Mouse (Mus musculus): ENCODE measurements around the gene Fstl4. TPM values are rescaled to one million over a fixed set of nuclear protein-coding genes. Genes with fewer than 3 reads are reported as not detected.

The Fstl4 gene
- polyA plus RNA-seq, 1 experiment: 0.18 TPM

DNA sequence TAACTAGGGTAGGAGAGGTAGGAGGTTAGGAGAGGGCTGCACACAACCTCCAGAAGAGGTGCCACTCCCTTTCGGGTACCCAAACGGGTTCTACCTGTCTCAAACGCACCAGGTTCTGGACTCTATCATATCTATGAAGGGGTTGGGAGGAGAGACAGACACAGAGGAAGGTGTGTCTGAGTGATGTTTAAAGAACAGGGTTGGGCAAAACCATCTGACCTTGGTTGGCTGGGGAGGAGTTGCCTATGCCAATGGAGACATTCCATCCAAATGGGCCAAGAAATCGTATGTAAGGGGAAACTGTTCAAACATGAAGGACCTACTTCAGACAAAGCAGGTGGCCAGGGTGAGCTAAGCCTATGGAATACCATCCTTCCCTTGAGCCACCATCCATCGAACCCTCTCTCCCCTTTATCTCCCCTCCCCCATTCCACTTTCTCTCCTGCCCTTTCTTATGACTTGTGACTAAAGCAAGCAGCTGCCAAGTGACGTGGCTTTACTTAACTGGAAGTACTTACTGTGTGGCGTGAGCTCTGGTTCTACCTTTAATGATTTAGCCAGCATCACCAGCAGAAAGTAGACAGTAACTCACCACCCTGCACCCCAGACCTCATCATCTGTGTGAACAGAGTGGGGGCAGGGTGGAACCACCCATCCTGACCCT lies 252.1 kb downstream of the Fstl4 start:
- TF ChIP-seq POLR2A (IDR thresholded peaks at IDR 0.05; ENCODE audit: control insufficient read depth, extremely low read depth, insufficient read depth, low read length, poor library complexity) (no peak), CTCF (IDR thresholded peaks at IDR 0.05; ENCODE audit: borderline replicate concordance, control insufficient read depth, extremely low read depth, insufficient read depth, low read length, poor library complexity) (no peak)
- DNase-seq: no peak
- H3K27ac ChIP-seq (ENCODE audit: control insufficient read depth, insufficient read depth, low read length): no peak overlapping the region
- no peak overlapping the region for H3K4me3 ChIP-seq (ENCODE audit: control insufficient read depth, insufficient read depth, low read length)
- WGBS: 94% methylated on average over 7 of the region's 7 CpGs
- H3K27me3 ChIP-seq (ENCODE audit: control insufficient read depth, insufficient read depth, low read length): no peaks in the 10 kb centered on the region
- no peaks in the 10 kb centered on the region for H3K36me3 ChIP-seq (ENCODE audit: control insufficient read depth, insufficient read depth, low read length)
- H3K4me1 ChIP-seq (replicated peaks; ENCODE audit: control insufficient read depth, insufficient read depth, low read length): no peaks in the 10 kb centered on the region

GRCm38 (mm10) chr11:53019509-53019908 lies 255.1 kb downstream of the Fstl4 start:
- H3K4me3 ChIP-seq (ENCODE audit: control insufficient read depth, insufficient read depth, low read length): no peak overlapping the region
- H3K4me1 ChIP-seq (replicated peaks; ENCODE audit: control insufficient read depth, insufficient read depth, low read length): no peaks in the 10 kb centered on the region
- H3K27me3 ChIP-seq (ENCODE audit: control insufficient read depth, insufficient read depth, low read length): no peaks in the 10 kb centered on the region
- H3K27ac ChIP-seq (ENCODE audit: control insufficient read depth, insufficient read depth, low read length): no peak overlapping the region
- TF ChIP-seq POLR2A (IDR thresholded peaks at IDR 0.05; ENCODE audit: control insufficient read depth, extremely low read depth, insufficient read depth, low read length, poor library complexity) (no peak), CTCF (IDR thresholded peaks at IDR 0.05; ENCODE audit: borderline replicate concordance, control insufficient read depth, extremely low read depth, insufficient read depth, low read length, poor library complexity) (no peak)
- H3K36me3 ChIP-seq (ENCODE audit: control insufficient read depth, insufficient read depth, low read length): no peaks in the 10 kb centered on the region
- no peak for DNase-seq
- 91% methylated on average over 3 of the region's 3 CpGs for WGBS

GRCm38 (mm10) chr11:53024403-53024802 lies 260.0 kb downstream of the Fstl4 start:
- WGBS: 15% methylated on average over 6 of the region's 6 CpGs
- no peaks in the 10 kb centered on the region for H3K27me3 ChIP-seq (ENCODE audit: control insufficient read depth, insufficient read depth, low read length)
- TF ChIP-seq POLR2A (IDR thresholded peaks at IDR 0.05; ENCODE audit: control insufficient read depth, extremely low read depth, insufficient read depth, low read length, poor library complexity): no peak
- TF ChIP-seq CTCF (IDR thresholded peaks at IDR 0.05; ENCODE audit: borderline replicate concordance, control insufficient read depth, extremely low read depth, insufficient read depth, low read length, poor library complexity): no peak
- no peak overlapping the region for H3K27ac ChIP-seq (ENCODE audit: control insufficient read depth, insufficient read depth, low read length)
- DNase-seq: no peak
- H3K4me3 ChIP-seq (ENCODE audit: control insufficient read depth, insufficient read depth, low read length): no peak overlapping the region
- H3K36me3 ChIP-seq (ENCODE audit: control insufficient read depth, insufficient read depth, low read length): no peaks in the 10 kb centered on the region
- H3K4me1 ChIP-seq (replicated peaks; ENCODE audit: control insufficient read depth, insufficient read depth, low read length): no peaks in the 10 kb centered on the region

- 100% methylated on average over 6 of the region's 6 CpGs for WGBS
- TF ChIP-seq POLR2A (IDR thresholded peaks at IDR 0.05; ENCODE audit: control insufficient read depth, extremely low read depth, insufficient read depth, low read length, poor library complexity): no peak
- TF ChIP-seq CTCF (IDR thresholded peaks at IDR 0.05; ENCODE audit: borderline replicate concordance, control insufficient read depth, extremely low read depth, insufficient read depth, low read length, poor library complexity): no peak
- H3K36me3 ChIP-seq (ENCODE audit: control insufficient read depth, insufficient read depth, low read length): no peaks in the 10 kb centered on the region
- no peaks in the 10 kb centered on the region for H3K27me3 ChIP-seq (ENCODE audit: control insufficient read depth, insufficient read depth, low read length)
- H3K4me3 ChIP-seq (ENCODE audit: control insufficient read depth, insufficient read depth, low read length): no peak overlapping the region
- no peaks in the 10 kb centered on the region for H3K4me1 ChIP-seq (replicated peaks; ENCODE audit: control insufficient read depth, insufficient read depth, low read length)
- no peak overlapping the region for H3K27ac ChIP-seq (ENCODE audit: control insufficient read depth, insufficient read depth, low read length)
- DNase-seq: no peak
Observed at GRCm38 (mm10) chr11:53025686-53026085, 261.3 kb downstream of the Fstl4 start.

- WGBS: 94% methylated on average over 7 of the region's 7 CpGs
Observed at GRCm38 (mm10) chr11:53028421-53029168, 264.2 kb downstream of the Fstl4 start.

GRCm38 (mm10) chr11:53031777-53032176 lies 267.3 kb downstream of the Fstl4 start:
- no peak overlapping the region for H3K4me3 ChIP-seq (ENCODE audit: control insufficient read depth, insufficient read depth, low read length)
- TF ChIP-seq CTCF (IDR thresholded peaks at IDR 0.05; ENCODE audit: borderline replicate concordance, control insufficient read depth, extremely low read depth, insufficient read depth, low read length, poor library complexity) (no peak), POLR2A (IDR thresholded peaks at IDR 0.05; ENCODE audit: control insufficient read depth, extremely low read depth, insufficient read depth, low read length, poor library complexity) (no peak)
- no peaks in the 10 kb centered on the region for H3K27me3 ChIP-seq (ENCODE audit: control insufficient read depth, insufficient read depth, low read length)
- DNase-seq: no peak
- WGBS: 93% methylated on average over 4 of the region's 4 CpGs
- no peak overlapping the region for H3K27ac ChIP-seq (ENCODE audit: control insufficient read depth, insufficient read depth, low read length)
- no peaks in the 10 kb centered on the region for H3K36me3 ChIP-seq (ENCODE audit: control insufficient read depth, insufficient read depth, low read length)
- H3K4me1 ChIP-seq (replicated peaks; ENCODE audit: control insufficient read depth, insufficient read depth, low read length): no peaks in the 10 kb centered on the region

More at GRCm38 (mm10) chr11:53028421-53029168, 264.2 kb downstream of the Fstl4 start:
- TF ChIP-seq CTCF (IDR thresholded peaks at IDR 0.05; ENCODE audit: borderline replicate concordance, control insufficient read depth, extremely low read depth, insufficient read depth, low read length, poor library complexity): no peak
- no peak for TF ChIP-seq POLR2A (IDR thresholded peaks at IDR 0.05; ENCODE audit: control insufficient read depth, extremely low read depth, insufficient read depth, low read length, poor library complexity)
- Histone ChIP-seq H3K4me3 (ENCODE audit: control insufficient read depth, insufficient read depth, low read length) (no peak overlapping the region), H3K36me3 (ENCODE audit: control insufficient read depth, insufficient read depth, low read length) (no peaks in the 10 kb centered on the region), H3K27ac (ENCODE audit: control insufficient read depth, insufficient read depth, low read length) (no peak overlapping the region), H3K27me3 (ENCODE audit: control insufficient read depth, insufficient read depth, low read length) (no peaks in the 10 kb centered on the region), H3K4me1 (replicated peaks; ENCODE audit: control insufficient read depth, insufficient read depth, low read length) (no peaks in the 10 kb centered on the region)
- no peak for DNase-seq

All from thymus, adult 2 months (tissue).